8 mouse cellular contexts compared by ENCODE assay signal in genomic region chr10:42957881-42958651, GRCm38 (mm10).
DNase-seq lines count a peak whose midpoint lies in the region; ATAC-seq and TF ChIP-seq lines count a peak whose summit lies in the region.

No protein-coding gene starts in this region.

- DNase-seq in urinary bladder, adult 18-20 months (ENCODE audit: low spot score in 2 of 2), result peak; percentile 27 to 54
- no peak for DNase-seq in urinary bladder, adult 2 months (ENCODE audit: low spot score)
- peak; percentile 90 for DNase-seq in embryo, embryonic 10 days (ENCODE audit: low spot score)
- DNase-seq in gastrocnemius, postnatal 4 days (ENCODE audit: low spot score in 2 of 2), result peak; percentile 47 to 73
- DNase-seq in limb, embryonic 10.5 days (ENCODE audit: low spot score), result peak; percentile 85
- DNase-seq in spleen, postnatal 4 days (ENCODE audit: low spot score in 2 of 2), result peak; percentile 48 to 76

- peak overlapping the region; percentile 39 for H3K4me2 ChIP-seq in intestine, postnatal 0 days (replicated peaks; ENCODE audit: low read depth)
- peak overlapping the region; percentile 52 for H3K4me2 ChIP-seq in midbrain, embryonic 12.5 days (replicated peaks)

- ATAC-seq in intestine, postnatal 0 days, result no peak
- peak; percentile 81 for ATAC-seq in midbrain, embryonic 12.5 days (ENCODE audit: low FRiP score, low read depth)

- H3K36me3 ChIP-seq in intestine, postnatal 0 days (ENCODE audit: control insufficient read depth, insufficient read depth), result peaks cover 14% of the 10 kb centered on the region
- H3K36me3 ChIP-seq in limb, embryonic 10.5 days, result no peaks in the 10 kb centered on the region
- no peaks in the 10 kb centered on the region for H3K36me3 ChIP-seq in midbrain, embryonic 12.5 days

- H3K9ac ChIP-seq in intestine, postnatal 0 days (ENCODE audit: low read depth, low read length), result no peak overlapping the region
- H3K9ac ChIP-seq in midbrain, embryonic 12.5 days (replicated peaks), result peak overlapping the region; percentile 28

- 0 out of 2 replicates have a peak, but pooled peaks cover 3% of the 10 kb centered on the region for H3K4me1 ChIP-seq in intestine, postnatal 0 days (replicated peaks; ENCODE audit: control insufficient read depth, insufficient read depth, low read length)
- H3K4me1 ChIP-seq in limb, embryonic 10.5 days, result peaks cover 30% of the 10 kb centered on the region
- peaks cover 20% of the 10 kb centered on the region for H3K4me1 ChIP-seq in midbrain, embryonic 12.5 days

- no peaks in the 10 kb centered on the region for H3K27me3 ChIP-seq in intestine, postnatal 0 days (replicated peaks; ENCODE audit: control insufficient read depth, insufficient read depth, low read length)
- peaks cover 23% of the 10 kb centered on the region; the same call in 1 of the 2 replicates for H3K27me3 ChIP-seq in limb, embryonic 10.5 days (ENCODE audit: low read depth, poor library complexity, severe bottlenecking)
- H3K27me3 ChIP-seq in midbrain, embryonic 12.5 days, result peaks cover 31% of the 10 kb centered on the region; the same call in 1 of the 2 replicates

- 23% methylated on average over 21 of the region's 21 CpGs for WGBS in intestine, postnatal 0 days
- 10% methylated on average over 21 of the region's 21 CpGs for WGBS in limb, embryonic 10.5 days
- WGBS in midbrain, embryonic 12.5 days, result 3% methylated on average over 21 of the region's 21 CpGs

- H3K27ac ChIP-seq in intestine, postnatal 0 days (ENCODE audit: low read depth, low read length), result no peak overlapping the region; the same call in 1 of the 2 replicates
- peak overlapping the region; percentile 79 for H3K27ac ChIP-seq in limb, embryonic 10.5 days
- H3K27ac ChIP-seq in midbrain, embryonic 12.5 days (replicated peaks), result peak overlapping the region; percentile 63

- no peak overlapping the region for H3K4me3 ChIP-seq in intestine, postnatal 0 days (ENCODE audit: low read depth, low read length)
- H3K4me3 ChIP-seq in limb, embryonic 10.5 days, result peak overlapping the region; percentile 51
- peak overlapping the region; percentile 35 for H3K4me3 ChIP-seq in midbrain, embryonic 12.5 days

- H3K9me3 ChIP-seq in intestine, postnatal 0 days (ENCODE audit: control insufficient read depth), result no peaks in the 10 kb centered on the region
- no peaks in the 10 kb centered on the region for H3K9me3 ChIP-seq in limb, embryonic 10.5 days (replicated peaks)
- H3K9me3 ChIP-seq in midbrain, embryonic 12.5 days, result 0 out of 2 replicates have a peak, but pooled peaks cover 3% of the 10 kb centered on the region

- TF ChIP-seq CTCF in intestine, postnatal 0 days (IDR thresholded peaks at IDR 0.05; ENCODE audit: low read depth), result peak; percentile 88
